Mouse (Mus musculus) midbrain, postnatal 0 days (tissue): ENCODE results near the gene Fmnl1. TPM values are rescaled to one million over a fixed set of nuclear protein-coding genes. Genes with fewer than 3 reads are reported as not detected.

Source experiments
- ATAC-seq: fragments of 200-750 bp; cut with Nextera tagmentation; 2 replicates; pipeline ENCODE4 v1.8.0; 2017; ENCODE audit warnings: moderate number of reproducible peaks, mild to moderate bottlenecking, moderate TSS enrichment, moderate library complexity; ENCODE audit not compliant: low FRiP score
- DNase-seq: peaks from one replicate; pipeline ENCODE4 v3.0.0-alpha.2; 2015; ENCODE audit warnings: low spot score
- H3K27ac ChIP-seq: fragments of 300-500 bp; sonication (generic); 2 replicates; pipeline ENCODE4 v1.5.1; 2014; ENCODE audit warnings: low read depth, mild to moderate bottlenecking, low read length, mixed read lengths
- H3K27me3 ChIP-seq: fragments of 300-500 bp; sonication (generic); 2 replicates; pipeline ENCODE4 v1.6.1; 2014; ENCODE audit warnings: low read length, control low read depth, mixed read lengths; ENCODE audit not compliant: insufficient read depth
- H3K36me3 ChIP-seq: fragments of 300-500 bp; sonication (generic); 2 replicates; pipeline ENCODE4 v1.6.1; 2014; ENCODE audit warnings: low read length, control low read depth, mixed read lengths; ENCODE audit not compliant: insufficient read depth
- H3K4me1 ChIP-seq: fragments of 300-500 bp; sonication (generic); 2 replicates; pipeline ENCODE4 v1.6.1; 2014; ENCODE audit warnings: mild to moderate bottlenecking, control low read depth, antibody characterized with exemption, low read length, mixed read lengths; ENCODE audit not compliant: insufficient read depth
- H3K4me2 ChIP-seq: fragments of 300-500 bp; sonication (generic); 2 replicates; pipeline ENCODE4 v1.6.1; 2014; ENCODE audit warnings: low read depth, mild to moderate bottlenecking, low read length, mixed read lengths; ENCODE audit not compliant: poor library complexity, severe bottlenecking
- H3K4me3 ChIP-seq: fragments of 300-500 bp; sonication (generic); 2 replicates; pipeline ENCODE4 v1.5.1; 2014; ENCODE audit warnings: low read depth, mild to moderate bottlenecking, low read length, moderate library complexity
- H3K9ac ChIP-seq: fragments of 300-500 bp; sonication (generic); replicated peaks from 2 replicates; pipeline ENCODE4 v1.6.1; 2014; ENCODE audit warnings: mild to moderate bottlenecking, low read length, moderate library complexity, mixed read lengths; ENCODE audit not compliant: poor library complexity, severe bottlenecking
- H3K9me3 ChIP-seq: fragments of 300-500 bp; sonication (generic); 2 replicates; pipeline ENCODE4 v1.6.1; 2016; ENCODE audit warnings: low read length, control low read depth
- CTCF ChIP-seq: IDR thresholded peaks from 2 replicates; pipeline ENCODE4 v1.5.1; 2016; ENCODE audit warnings: antibody characterized with exemption, mild to moderate bottlenecking
- WGBS: fragments of 180-500 bp; shearing (Covaris S2); extraction: QIAGEN DNeasy Blood & Tissue Kit; methylation state at CpG from one replicate; pipeline ENCODE4 v1.1.7; 2014; 5-methylcytosine and 5-hydroxymethylcytosine counted together
- polyA plus RNA-seq: library from polyadenylated mRNA; unstranded; fragments of >200 nt; fragmentation: Nextera tagmentation; extraction: Ambion mirVana; gene quantifications from 2 replicates; pipeline ENCODE4 v1.2.1, GENCODE M21; 2015
- total RNA-seq: library from RNA; depleted of rRNA; stranded (reverse); fragments of >200 nt; gene quantifications from 2 replicates; pipeline ENCODE4 v1.2.3, GENCODE M21; 2014

The Fmnl1 gene
- total and polyA plus RNA-seq, 2 experiments from 2014 or later: 9.5 to 14.3 TPM

DNA sequence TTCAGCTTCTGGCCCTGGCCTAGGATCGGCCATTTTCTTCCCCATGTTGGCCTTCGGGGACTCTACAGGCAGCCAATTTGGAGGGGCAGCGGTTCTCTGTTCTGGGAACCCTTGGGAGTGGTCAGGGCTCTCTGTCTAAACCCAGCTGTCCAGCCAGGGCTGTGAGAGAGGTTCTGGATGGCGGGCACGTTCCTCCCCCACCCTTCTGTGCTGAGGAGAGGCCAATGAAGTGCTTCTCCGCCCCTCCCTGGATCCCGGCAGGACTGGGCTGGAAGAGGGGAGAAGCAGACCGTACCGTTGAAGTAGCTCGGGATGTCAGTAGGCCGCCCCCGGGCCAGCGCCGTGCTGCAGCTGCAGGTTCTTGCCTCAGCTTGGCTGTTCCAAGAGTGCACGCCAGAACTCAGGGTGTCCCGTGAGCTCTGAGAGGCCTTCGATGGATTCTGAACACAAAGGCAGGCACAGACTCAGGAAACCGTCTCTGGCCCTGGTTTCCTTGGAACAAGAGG lies 53.1 kb downstream of the Fmnl1 start:
- Histone ChIP-seq H3K4me3 (no peak overlapping the region), H3K36me3 (peaks cover 49% of the 10 kb centered on the region), H3K4me1 (no peaks in the 10 kb centered on the region), H3K4me2 (no peak overlapping the region), H3K27ac (no peak overlapping the region), H3K9me3 (no peaks in the 10 kb centered on the region), H3K9ac (no peak overlapping the region), H3K27me3 (no peaks in the 10 kb centered on the region)
- TF ChIP-seq CTCF: no peak
- DNase-seq (no peak), ATAC-seq (no peak)
- 63% methylated on average over 18 of the region's 18 CpGs for WGBS

DNA sequence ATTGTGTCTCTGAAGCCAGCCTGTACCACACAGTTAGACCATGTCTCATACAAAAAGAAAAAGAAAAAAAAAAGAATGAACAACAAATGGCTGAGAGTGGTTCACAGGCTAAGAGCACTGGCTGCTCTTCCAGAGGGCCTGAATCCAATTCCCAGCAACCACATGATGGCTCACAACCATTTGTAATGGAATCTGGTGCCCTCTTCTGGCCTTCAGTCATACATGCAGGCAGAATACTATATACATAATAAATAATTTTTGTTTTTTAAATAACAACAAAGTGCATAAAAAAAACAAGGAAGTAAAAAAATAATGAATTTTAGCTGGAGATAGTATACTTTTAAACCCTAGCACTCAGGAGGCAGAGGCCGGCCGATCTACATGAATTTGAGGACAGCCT lies 58.7 kb downstream of the Fmnl1 start:
- DNase-seq: no peak
- peak; percentile 33 for TF ChIP-seq CTCF
- 92% methylated on average over 2 of the region's 2 CpGs for WGBS
- Histone ChIP-seq H3K27ac (no peak overlapping the region), H3K4me1 (no peaks in the 10 kb centered on the region), H3K4me2 (no peak overlapping the region), H3K4me3 (no peak overlapping the region), H3K9ac (no peak overlapping the region), H3K9me3 (no peaks in the 10 kb centered on the region), H3K27me3 (no peaks in the 10 kb centered on the region), H3K36me3 (peaks cover 40% of the 10 kb centered on the region)
- no peak for ATAC-seq

DNA sequence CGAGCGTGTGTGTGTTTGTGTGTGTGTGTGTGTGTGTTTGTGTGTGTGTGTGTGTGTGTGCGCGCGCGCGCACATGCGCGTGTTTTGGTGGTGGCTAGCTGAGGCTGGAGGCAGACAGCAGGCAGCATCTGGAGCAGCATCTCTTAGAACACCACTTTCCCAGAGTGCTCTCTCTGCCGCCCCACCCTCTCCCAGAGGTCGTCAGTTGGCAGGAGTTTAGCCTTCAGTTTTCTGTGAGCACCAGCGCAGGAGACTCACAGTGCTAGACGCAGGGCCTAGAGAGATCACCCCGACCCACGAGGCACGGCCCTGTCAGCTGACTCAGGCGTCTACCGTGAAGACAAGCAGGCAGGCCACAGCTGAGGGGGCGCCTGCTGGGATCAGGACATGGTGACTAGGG lies 59.7 kb downstream of the Fmnl1 start:
- ATAC-seq (no peak), DNase-seq (no peak)
- Histone ChIP-seq H3K27me3 (no peaks in the 10 kb centered on the region), H3K36me3 (peaks cover 34% of the 10 kb centered on the region), H3K9me3 (no peaks in the 10 kb centered on the region), H3K4me3 (no peak overlapping the region), H3K9ac (no peak overlapping the region), H3K4me1 (no peaks in the 10 kb centered on the region), H3K27ac (no peak overlapping the region), H3K4me2 (no peak overlapping the region)
- no peak for TF ChIP-seq CTCF
- WGBS: 92% methylated on average over 19 of the region's 19 CpGs

DNA sequence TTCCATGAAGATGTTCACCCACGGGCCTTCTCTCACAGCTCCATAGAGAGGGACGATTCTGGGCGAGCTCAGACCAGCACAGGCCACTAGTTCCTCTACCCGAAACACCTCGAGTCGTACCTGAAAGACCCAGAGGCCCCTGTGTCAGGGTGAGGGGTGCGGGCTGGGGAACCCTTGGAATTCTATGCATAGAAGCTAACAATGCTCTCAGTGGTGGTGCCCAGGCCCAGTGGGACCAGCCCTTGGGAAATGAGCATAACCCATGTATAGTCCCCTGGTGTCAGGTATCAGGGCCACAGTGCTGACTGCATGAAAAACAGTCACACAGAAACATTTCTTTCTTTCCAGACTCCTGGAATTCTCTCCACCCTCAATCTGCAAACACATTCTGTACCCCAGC lies 60.5 kb downstream of the Fmnl1 start:
- no peak for TF ChIP-seq CTCF
- ATAC-seq: no peak
- peaks cover 32% of the 10 kb centered on the region for H3K36me3 ChIP-seq

DNA sequence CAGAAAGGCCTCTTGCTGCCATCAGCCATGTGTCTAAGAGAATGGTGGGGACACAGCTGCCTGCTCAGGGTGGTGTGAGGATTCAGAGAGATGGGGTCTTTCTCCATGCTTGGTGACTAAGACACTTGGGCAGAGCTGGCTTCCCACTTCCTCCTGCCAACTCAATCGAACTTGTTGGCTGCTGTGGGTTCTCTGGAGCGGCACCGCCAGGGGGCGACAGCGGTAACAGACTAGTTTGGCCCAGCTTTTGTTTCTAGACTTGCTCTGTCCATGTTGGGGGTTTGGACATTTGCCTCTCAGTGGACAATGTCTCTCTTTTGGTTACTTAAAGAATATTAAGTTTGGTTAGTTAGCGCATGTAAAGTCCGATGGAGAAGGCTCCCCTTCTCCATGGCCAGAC lies 62.1 kb downstream of the Fmnl1 start:
- 28% methylated on average over 7 of the region's 7 CpGs for WGBS
- Histone ChIP-seq H3K4me2 (no peak overlapping the region), H3K9ac (no peak overlapping the region), H3K9me3 (no peaks in the 10 kb centered on the region), H3K27me3 (no peaks in the 10 kb centered on the region), H3K27ac (no peak overlapping the region), H3K4me3 (no peak overlapping the region), H3K4me1 (no peaks in the 10 kb centered on the region), H3K36me3 (peaks cover 24% of the 10 kb centered on the region)
- peak; percentile 81 for TF ChIP-seq CTCF
- ATAC-seq: no peak
- DNase-seq: peak; percentile 86

More for the DNA sequence above, 60.5 kb downstream of the Fmnl1 start:
- DNase-seq: no peak
- Histone ChIP-seq H3K27me3 (no peaks in the 10 kb centered on the region), H3K4me2 (no peak overlapping the region), H3K4me3 (no peak overlapping the region), H3K9me3 (no peaks in the 10 kb centered on the region), H3K4me1 (no peaks in the 10 kb centered on the region), H3K9ac (no peak overlapping the region), H3K27ac (no peak overlapping the region)
- WGBS: 96% methylated on average over 7 of the region's 7 CpGs

DNA sequence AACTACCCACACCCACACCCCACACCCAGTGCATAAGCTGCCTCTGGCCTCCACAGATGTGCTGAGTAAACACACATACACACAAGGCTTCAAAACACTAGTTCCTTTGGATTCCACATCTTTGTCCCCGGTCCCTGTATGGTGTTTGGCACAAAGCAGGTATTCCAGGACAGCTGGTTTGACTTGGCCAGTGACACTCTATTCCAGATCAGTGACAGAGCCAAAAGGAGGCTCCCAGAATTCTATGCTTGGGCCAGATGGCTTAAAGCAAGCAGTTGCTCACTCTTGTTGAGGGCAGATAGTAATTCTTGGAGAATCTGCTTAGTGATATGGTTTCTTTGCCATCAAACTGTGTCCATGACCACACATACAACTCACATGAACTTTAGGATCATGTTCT lies 63.5 kb downstream of the Fmnl1 start:
- TF ChIP-seq CTCF: no peak
- H3K9me3 ChIP-seq: no peaks in the 10 kb centered on the region
- no peak overlapping the region for H3K9ac ChIP-seq
- no peaks in the 10 kb centered on the region for H3K4me1 ChIP-seq
- no peak overlapping the region for H3K4me3 ChIP-seq
- peaks cover 33% of the 10 kb centered on the region for H3K36me3 ChIP-seq
- WGBS: 75% methylated on average over 1 of the region's 1 CpGs
- H3K27me3 ChIP-seq: no peaks in the 10 kb centered on the region
- DNase-seq (peak; percentile 53), ATAC-seq (no peak)
- H3K27ac ChIP-seq: no peak overlapping the region
- no peak overlapping the region for H3K4me2 ChIP-seq
